Mouse (Mus musculus) limb, embryonic 11.5 days (tissue): Measurements from ENCODE around the gene Ppp4r1. TPM values are rescaled to one million over a fixed set of nuclear protein-coding genes. Genes with fewer than 3 reads are reported as not detected.

ENCODE experiments used
- ATAC-seq: fragments of 200-750 bp; cut with Nextera tagmentation; 2 replicates; pipeline ENCODE4 v1.8.0; 2017; ENCODE audit warnings: low read depth; ENCODE audit not compliant: insufficient number of reproducible peaks, low FRiP score, low TSS enrichment
- DNase-seq: peaks from one replicate; pipeline ENCODE4 v3.0.0-alpha.2; 2015; ENCODE audit warnings: low spot score
- H3K27ac ChIP-seq: fragments of 300-500 bp; sonication (generic); replicated peaks from 2 replicates; pipeline ENCODE4 v1.5.1; 2014; ENCODE audit warnings: low read depth, mild to moderate bottlenecking, low read length
- H3K27me3 ChIP-seq: fragments of 300-500 bp; sonication (generic); 2 replicates; pipeline ENCODE4 v1.6.1; 2014; ENCODE audit warnings: mild to moderate bottlenecking, low read length, mixed read lengths; ENCODE audit not compliant: control insufficient read depth, insufficient read depth
- H3K36me3 ChIP-seq: fragments of 300-500 bp; sonication (generic); 2 replicates; pipeline ENCODE4 v1.6.1; 2014; ENCODE audit warnings: mild to moderate bottlenecking, low read length, moderate library complexity, mixed read lengths; ENCODE audit not compliant: control insufficient read depth, insufficient read depth
- H3K4me1 ChIP-seq: fragments of 300-500 bp; sonication (generic); 2 replicates; pipeline ENCODE4 v1.6.1; 2014; ENCODE audit warnings: low read length, mixed read lengths; ENCODE audit not compliant: control insufficient read depth, insufficient read depth
- H3K4me2 ChIP-seq: fragments of 300-500 bp; sonication (generic); 2 replicates; pipeline ENCODE4 v1.6.1; 2014; ENCODE audit warnings: low read depth, mild to moderate bottlenecking, moderate library complexity; ENCODE audit not compliant: severe bottlenecking
- H3K4me3 ChIP-seq: fragments of 300-500 bp; sonication (generic); 2 replicates; pipeline ENCODE4 v1.5.1; 2014; ENCODE audit warnings: low read depth, low read length
- H3K9ac ChIP-seq: fragments of 300-500 bp; sonication (generic); 2 replicates; pipeline ENCODE4 v1.6.1; 2014; ENCODE audit warnings: mild to moderate bottlenecking, low read length
- H3K9me3 ChIP-seq: fragments of 300-500 bp; sonication (generic); 2 replicates; pipeline ENCODE4 v1.6.1; 2016; ENCODE audit warnings: low read length; ENCODE audit not compliant: control insufficient read depth
- WGBS: fragments of 180-500 bp; shearing (Covaris S2); extraction: QIAGEN DNeasy Blood & Tissue Kit; methylation state at CpG from one replicate; pipeline ENCODE4 v1.1.7; 2014; 5-methylcytosine and 5-hydroxymethylcytosine counted together
- polyA plus RNA-seq: library from polyadenylated mRNA; unstranded; fragments of >200 nt; fragmentation: Nextera tagmentation; extraction: Ambion mirVana; gene quantifications from 2 replicates; pipeline ENCODE4 v1.2.1, GENCODE M21; 2014

Gene Ppp4r1
- polyA plus RNA-seq, 1 experiment from 2014 or later = 62.4 TPM

GRCm38 (mm10) chr17:65791161-65791560, 8.8 kb downstream of the Ppp4r1 start:
- DNase-seq (no peak), ATAC-seq (no peak)
- Histone ChIP-seq H3K9ac (no peak overlapping the region), H3K9me3 (no peaks in the 10 kb centered on the region), H3K4me1 (no peaks in the 10 kb centered on the region), H3K27me3 (no peaks in the 10 kb centered on the region), H3K36me3 (no peaks in the 10 kb centered on the region; the same call in 1 of the 2 replicates), H3K4me3 (no peak overlapping the region), H3K27ac (no peak overlapping the region), H3K4me2 (no peak overlapping the region)
- 95% methylated on average over 2 of the region's 2 CpGs for WGBS

- no peak overlapping the region for H3K4me2 ChIP-seq
- DNase-seq = no peak
- 97% methylated on average over 12 of the region's 12 CpGs for WGBS
- no peak for ATAC-seq
- H3K9ac ChIP-seq = no peak overlapping the region
- H3K4me3 ChIP-seq = no peak overlapping the region
- H3K9me3 ChIP-seq = no peaks in the 10 kb centered on the region
- H3K27me3 ChIP-seq = no peaks in the 10 kb centered on the region
- H3K36me3 ChIP-seq = no peaks in the 10 kb centered on the region; the same call in 1 of the 2 replicates
- H3K27ac ChIP-seq = no peak overlapping the region
- no peaks in the 10 kb centered on the region for H3K4me1 ChIP-seq
Measured at GRCm38 (mm10) chr17:65793307-65793930, 11.0 kb downstream of the Ppp4r1 start.

- Histone ChIP-seq H3K9ac (no peak overlapping the region), H3K36me3 (no peaks in the 10 kb centered on the region; the same call in 1 of the 2 replicates), H3K4me2 (no peak overlapping the region), H3K9me3 (no peaks in the 10 kb centered on the region), H3K4me1 (no peaks in the 10 kb centered on the region), H3K4me3 (no peak overlapping the region), H3K27me3 (no peaks in the 10 kb centered on the region), H3K27ac (no peak overlapping the region)
- DNase-seq (no peak), ATAC-seq (no peak)
- WGBS = 85% methylated on average over 13 of the region's 13 CpGs
Measured at GRCm38 (mm10) chr17:65794096-65794850, 11.9 kb downstream of the Ppp4r1 start.

DNA sequence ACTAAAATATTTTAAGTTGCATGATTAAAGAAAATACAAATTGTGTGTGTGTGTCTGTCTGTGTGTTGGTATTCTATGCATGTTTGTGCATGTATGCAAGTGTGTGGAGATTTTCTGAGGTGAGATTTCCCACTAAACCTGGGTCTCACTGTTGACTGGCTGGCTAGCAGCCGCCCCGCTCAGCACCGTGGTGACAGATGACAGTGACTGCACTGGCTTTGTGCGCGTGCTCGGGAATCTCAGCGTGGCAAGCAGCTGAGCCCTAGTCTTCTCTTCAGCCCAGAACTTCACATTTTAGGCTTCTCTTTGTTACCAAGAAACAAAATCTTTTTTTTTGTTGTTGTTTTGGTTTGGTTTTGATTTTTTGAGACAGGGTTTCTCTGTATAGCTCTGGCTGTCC, 13.7 kb downstream of the Ppp4r1 start:
- no peaks in the 10 kb centered on the region for H3K27me3 ChIP-seq

GRCm38 (mm10) chr17:65798446-65798845, 16.1 kb downstream of the Ppp4r1 start:
- 74% methylated on average over 4 of the region's 4 CpGs for WGBS

More for the DNA sequence above, 13.7 kb downstream of the Ppp4r1 start:
- ATAC-seq (no peak), DNase-seq (no peak)
- Histone ChIP-seq H3K4me1 (no peaks in the 10 kb centered on the region), H3K9me3 (no peaks in the 10 kb centered on the region), H3K27ac (no peak overlapping the region), H3K4me3 (no peak overlapping the region), H3K36me3 (no peaks in the 10 kb centered on the region; the same call in 1 of the 2 replicates), H3K4me2 (no peak overlapping the region), H3K9ac (no peak overlapping the region)
- 92% methylated on average over 7 of the region's 7 CpGs for WGBS

GRCm38 (mm10) chr17:65799353-65799752, 17.0 kb downstream of the Ppp4r1 start:
- no peak for ATAC-seq
- H3K9ac ChIP-seq = no peak overlapping the region
- no peak overlapping the region for H3K4me2 ChIP-seq
- no peaks in the 10 kb centered on the region for H3K27me3 ChIP-seq
- 96% methylated on average over 1 of the region's 1 CpGs for WGBS
- H3K9me3 ChIP-seq = no peaks in the 10 kb centered on the region
- no peaks in the 10 kb centered on the region for H3K4me1 ChIP-seq
- no peak overlapping the region for H3K4me3 ChIP-seq
- no peak for DNase-seq
- H3K27ac ChIP-seq = no peak overlapping the region
- peaks cover 2% of the 10 kb centered on the region; the same call in 1 of the 2 replicates for H3K36me3 ChIP-seq

More at GRCm38 (mm10) chr17:65798446-65798845, 16.1 kb downstream of the Ppp4r1 start:
- H3K4me1 ChIP-seq = no peaks in the 10 kb centered on the region
- H3K27ac ChIP-seq = no peak overlapping the region
- ATAC-seq = no peak
- no peak for DNase-seq
- no peaks in the 10 kb centered on the region; the same call in 1 of the 2 replicates for H3K36me3 ChIP-seq
- H3K9me3 ChIP-seq = no peaks in the 10 kb centered on the region
- no peak overlapping the region for H3K4me3 ChIP-seq
- no peaks in the 10 kb centered on the region for H3K27me3 ChIP-seq
- H3K9ac ChIP-seq = no peak overlapping the region
- no peak overlapping the region for H3K4me2 ChIP-seq

DNA sequence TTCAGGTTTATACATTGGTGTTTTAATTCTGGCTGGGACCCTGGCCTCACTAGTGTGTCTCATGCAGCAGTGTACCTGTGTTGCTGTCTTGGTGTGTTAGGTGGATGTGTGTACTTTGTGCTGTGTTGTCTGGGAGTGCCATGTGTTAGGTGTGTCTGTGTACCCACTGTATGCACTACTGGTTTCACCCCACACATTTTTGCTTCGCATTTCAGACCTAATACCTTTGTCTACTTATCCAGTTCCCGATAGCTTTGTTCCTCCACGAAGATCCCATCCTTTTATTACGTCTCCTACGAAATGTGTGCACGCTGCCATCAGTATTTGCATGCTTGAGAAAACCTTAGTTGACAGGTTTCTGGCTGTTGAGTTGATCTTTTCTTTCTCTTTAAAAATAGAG, 18.1 kb downstream of the Ppp4r1 start:
- H3K27me3 ChIP-seq = no peaks in the 10 kb centered on the region
- H3K4me1 ChIP-seq = no peaks in the 10 kb centered on the region
- no peak overlapping the region for H3K27ac ChIP-seq
- no peak overlapping the region for H3K4me3 ChIP-seq
- H3K9me3 ChIP-seq = no peaks in the 10 kb centered on the region
- DNase-seq (no peak), ATAC-seq (no peak)
- no peak overlapping the region for H3K4me2 ChIP-seq
- peaks cover 2% of the 10 kb centered on the region; the same call in 1 of the 2 replicates for H3K36me3 ChIP-seq
- 93% methylated on average over 6 of the region's 6 CpGs for WGBS
- no peak overlapping the region for H3K9ac ChIP-seq

GRCm38 (mm10) chr17:65802026-65802425, 19.7 kb downstream of the Ppp4r1 start:
- no peak overlapping the region for H3K9ac ChIP-seq
- peaks cover 2% of the 10 kb centered on the region; the same call in 1 of the 2 replicates for H3K36me3 ChIP-seq
- DNase-seq = no peak
- no peak for ATAC-seq
- no peak overlapping the region for H3K4me2 ChIP-seq
- H3K4me3 ChIP-seq = no peak overlapping the region
- no peak overlapping the region for H3K27ac ChIP-seq
- no peaks in the 10 kb centered on the region for H3K4me1 ChIP-seq
- no peaks in the 10 kb centered on the region for H3K9me3 ChIP-seq
- WGBS = 86% methylated on average over 4 of the region's 4 CpGs
- no peaks in the 10 kb centered on the region for H3K27me3 ChIP-seq
